8 mouse cellular contexts compared by ENCODE assay signal in the genomic region with DNA sequence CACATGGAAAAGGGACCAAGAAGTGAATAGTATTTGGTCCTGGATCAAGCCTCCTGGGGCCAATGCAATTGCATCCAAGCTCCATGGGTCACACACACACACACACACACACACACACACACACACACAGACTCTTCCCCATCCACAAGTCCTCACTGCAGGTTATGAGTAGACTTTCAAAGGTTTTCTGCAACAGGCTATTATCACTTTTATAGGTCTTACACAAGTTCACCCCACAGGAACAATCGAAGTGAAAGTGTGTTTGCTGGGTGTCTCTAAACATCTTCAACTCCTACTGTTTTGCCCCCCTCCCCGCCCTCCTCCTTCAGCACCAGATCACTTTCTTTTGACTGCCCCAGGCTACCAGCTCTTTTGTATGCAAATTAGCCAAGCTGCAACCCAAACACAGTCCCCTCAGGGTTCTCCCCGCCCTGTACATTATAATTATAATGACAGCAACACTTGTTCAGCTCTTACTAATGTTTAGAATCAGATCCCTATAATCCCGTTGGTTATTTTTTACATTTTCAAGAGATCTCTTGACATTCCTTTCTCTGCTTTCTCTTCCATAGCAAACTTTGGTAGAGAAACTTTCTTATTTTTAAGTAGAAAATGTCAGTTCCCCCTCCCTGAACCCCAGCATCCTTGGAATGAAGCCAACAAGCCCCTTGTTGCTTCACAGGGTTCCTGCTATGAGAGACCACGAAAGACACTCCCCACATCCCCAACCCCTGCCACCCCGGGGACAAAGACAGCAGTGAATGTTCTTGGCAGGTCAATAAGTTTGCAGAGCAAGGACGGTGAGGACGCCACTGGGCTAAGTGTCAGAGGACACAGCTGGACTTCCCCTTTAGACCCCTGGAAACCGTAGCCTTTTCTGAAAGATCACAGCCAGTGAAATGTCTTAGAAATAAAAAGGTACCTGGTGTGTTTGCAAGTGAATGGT. TPM values are rescaled to one million over a fixed set of nuclear protein-coding genes. Genes with fewer than 3 reads are reported as not detected.
DNase-seq lines count a peak whose midpoint lies in the region; ATAC-seq lines count a peak whose summit lies in the region.

No protein-coding gene starts in this region.

- H3K4me1 ChIP-seq in intestine, embryonic 14.5 days (replicated peaks; ENCODE audit: control insufficient read depth, insufficient read depth, low read length) = peaks cover 7% of the 10 kb centered on the region; the same call in 1 of the 2 replicates
- peaks cover 19% of the 10 kb centered on the region for H3K4me1 ChIP-seq in neural tube, embryonic 13.5 days (replicated peaks)

- H3K9me3 ChIP-seq in intestine, embryonic 14.5 days (ENCODE audit: control insufficient read depth, low read length) = no peaks in the 10 kb centered on the region
- no peaks in the 10 kb centered on the region for H3K9me3 ChIP-seq in neural tube, embryonic 13.5 days

- WGBS in intestine, embryonic 14.5 days = 15% methylated on average over 9 of the region's 9 CpGs
- 5% methylated on average over 9 of the region's 9 CpGs for WGBS in neural tube, embryonic 13.5 days

- peak overlapping the region; percentile 40 for H3K4me3 ChIP-seq in intestine, embryonic 14.5 days (ENCODE audit: low read depth, low read length)
- H3K4me3 ChIP-seq in neural tube, embryonic 13.5 days = peak overlapping the region; percentile 23

- H3K27ac ChIP-seq in intestine, embryonic 14.5 days (ENCODE audit: low read depth) = peak overlapping the region; percentile 49
- H3K27ac ChIP-seq in neural tube, embryonic 13.5 days (replicated peaks) = no peak overlapping the region

- DNase-seq in left cerebral cortex, postnatal 4 days = peak; percentile 17
- DNase-seq in left cerebral cortex, adult 9 months (ENCODE audit: low spot score in 2 of 2) = no peak
- DNase-seq in embryo, embryonic 9.5 days (ENCODE audit: extremely low spot score) = peak; percentile 8
- no peak for DNase-seq in intestine, embryonic 14.5 days (ENCODE audit: low spot score)
- DNase-seq in gastrocnemius, postnatal 4 days (ENCODE audit: low spot score in 2 of 2) = no peak
- no peak for DNase-seq in right cerebral cortex, postnatal 10 days (ENCODE audit: low spot score in 2 of 2)

- ATAC-seq in intestine, embryonic 14.5 days (replicated peaks; ENCODE audit: low FRiP score, low TSS enrichment, low read depth) = no peak
- ATAC-seq in neural tube, embryonic 13.5 days (ENCODE audit: low read depth) = peak; percentile 60
- no peak for ATAC-seq in erythroblast, adult 5-6 weeks (replicated peaks; ENCODE audit: low FRiP score, poor library complexity, severe bottlenecking)

- H3K36me3 ChIP-seq in intestine, embryonic 14.5 days (ENCODE audit: control insufficient read depth, insufficient read depth, low read length) = peaks cover 20% of the 10 kb centered on the region
- H3K36me3 ChIP-seq in neural tube, embryonic 13.5 days = no peaks in the 10 kb centered on the region

- H3K4me2 ChIP-seq in intestine, embryonic 14.5 days (ENCODE audit: low read length) = peak overlapping the region; percentile 55
- peak overlapping the region; percentile 50 for H3K4me2 ChIP-seq in neural tube, embryonic 13.5 days

- H3K27me3 ChIP-seq in intestine, embryonic 14.5 days (replicated peaks; ENCODE audit: control insufficient read depth, insufficient read depth, low read length) = no peaks in the 10 kb centered on the region
- H3K27me3 ChIP-seq in neural tube, embryonic 13.5 days = no peaks in the 10 kb centered on the region

- intact Hi-C loops in left cerebral cortex, postnatal 4 days (cut with DNase I) = no loop called here

- H3K9ac ChIP-seq in intestine, embryonic 14.5 days (ENCODE audit: low read length) = peak overlapping the region; percentile 41
- H3K9ac ChIP-seq in neural tube, embryonic 13.5 days = peak overlapping the region; percentile 41; the same call in 1 of the 2 replicates

RNA-seq across cellular contexts. Expression of a gene that starts 0.7 kb away (rescaled TPM):
- 1 to 10 TPM; 5.5 to 5.6 TPM for total RNA-seq in left cerebral cortex, postnatal 4 days (2021)
- polyA plus RNA-seq in intestine, embryonic 14.5 days (2014; fragmentation: Nextera tagmentation; extraction: Ambion mirVana) = 55.6 and 59.1 TPM in 2 replicates
- 6.9 and 8.8 TPM in 2 replicates for polyA plus RNA-seq in neural tube, embryonic 13.5 days (2015; fragmentation: Nextera tagmentation; extraction: Ambion mirVana)
- total RNA-seq in gastrocnemius, postnatal 4 days (2021) = 100 to 1,000 TPM; 134 to 155 TPM
- not detected in 2 replicates for total RNA-seq in erythroblast, adult 5-6 weeks (2015; ENCODE audit: low replicate concordance)
- not detected in 2 replicates for total RNA-seq in erythroblast, adult 5-6 weeks (2017; ENCODE audit: low replicate concordance)

Comparison
In these comparisons a context has a peak if more than half of its experiments do, and no peak if none do; other contexts are left out.
1. DNase-seq: peak in left cerebral cortex, postnatal 4 days (single experiment) and embryo, embryonic 9.5 days (single experiment); none in left cerebral cortex, adult 9 months (0 of 2), intestine, embryonic 14.5 days (single experiment), gastrocnemius, postnatal 4 days (0 of 2) and right cerebral cortex, postnatal 10 days (0 of 2).
2. RNA of a gene that starts 0.7 kb away (total RNA-seq): 134 to 155 TPM in gastrocnemius, postnatal 4 days; 5.5 to 5.6 TPM in left cerebral cortex, postnatal 4 days and not detected in erythroblast, adult 5-6 weeks; every median in the first group is over 10 times any median in the second.